Mouse (Mus musculus) heart, adult 18-20 months (tissue): Measurements from ENCODE around the gene Fcgr3. TPM values are rescaled to one million over a fixed set of nuclear protein-coding genes. Genes with fewer than 3 reads are reported as not detected.
"Not testable (repeated sequence)": the region's sequence is repeated elsewhere in the genome, so short reads cannot be mapped to it uniquely, and the experiment has no call there.

Source experiments
- DNase-seq, 2 experiments: peaks; one replicate each; pipeline ENCODE4 v3.0.0; 2021 to 2022; ENCODE audit warnings: mixed read lengths in 1 of 2
- total RNA-seq, 2 experiments: library from RNA; stranded (reverse); gene quantifications; 2 replicates each; pipeline ENCODE4 v1.2.3; 2021

The Fcgr3 gene
- total RNA-seq, 2 experiments from 2014 or later: 12.7 to 12.9 TPM

DNA sequence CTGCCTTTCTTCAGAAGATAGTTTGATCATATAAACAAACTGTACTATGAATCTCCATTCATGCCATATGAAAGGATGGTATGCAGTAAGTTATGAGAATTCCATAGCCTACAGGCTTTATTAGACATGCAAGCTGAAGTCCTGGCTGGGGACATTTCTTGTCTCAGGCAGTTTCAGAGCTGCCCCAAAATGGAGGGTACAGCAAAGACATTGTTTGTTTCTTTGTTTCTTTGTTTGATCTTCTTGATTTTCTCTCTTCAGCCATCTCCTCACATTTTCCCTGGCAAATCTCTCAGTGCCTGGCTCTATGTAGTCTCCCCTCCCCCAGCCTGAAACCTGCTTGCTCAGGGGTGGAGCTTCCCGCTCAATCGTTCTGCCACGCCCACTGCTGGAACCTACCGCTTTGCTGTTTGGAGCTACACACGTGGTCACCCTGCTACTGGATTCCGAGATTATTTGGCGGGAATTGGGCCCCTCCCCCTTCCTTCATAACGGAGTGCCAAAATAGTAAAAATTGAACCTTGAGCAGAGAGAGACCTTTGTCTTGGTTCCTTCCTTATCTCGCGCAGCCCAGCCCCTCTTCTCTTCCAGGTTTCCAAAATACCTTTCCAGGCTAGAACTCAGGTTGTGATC, 23.6 kb upstream of the Fcgr3 start:
- not testable (repeated sequence) for DNase-seq

DNA sequence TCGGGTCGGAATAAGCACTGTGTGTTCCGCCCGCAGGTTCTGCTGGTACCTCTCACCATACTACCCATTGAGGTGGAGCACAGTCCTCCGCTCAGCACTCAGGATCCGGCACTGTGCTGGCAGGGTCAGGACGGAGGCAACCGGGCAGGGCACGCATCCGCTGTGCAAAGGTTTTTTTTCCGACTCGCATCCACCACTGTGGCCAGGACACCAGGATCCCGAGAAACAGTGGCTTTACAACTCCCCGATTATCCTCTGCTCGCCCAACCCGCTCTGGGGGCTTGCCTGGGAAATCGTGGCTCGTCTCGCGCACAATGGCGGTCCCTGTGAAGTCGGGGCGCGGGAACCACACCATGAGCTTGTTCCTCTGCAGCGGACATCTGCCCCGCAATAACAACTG, 21.0 kb upstream of the Fcgr3 start:
- no peak for DNase-seq

GRCm38 (mm10) chr1:171081512-171082231, 16.9 kb upstream of the Fcgr3 start:
- DNase-seq: peak in 1 of 2 experiments; percentile 49

GRCm38 (mm10) chr1:171079825-171080224, 15.1 kb upstream of the Fcgr3 start:
- DNase-seq: not testable (repeated sequence)

DNA sequence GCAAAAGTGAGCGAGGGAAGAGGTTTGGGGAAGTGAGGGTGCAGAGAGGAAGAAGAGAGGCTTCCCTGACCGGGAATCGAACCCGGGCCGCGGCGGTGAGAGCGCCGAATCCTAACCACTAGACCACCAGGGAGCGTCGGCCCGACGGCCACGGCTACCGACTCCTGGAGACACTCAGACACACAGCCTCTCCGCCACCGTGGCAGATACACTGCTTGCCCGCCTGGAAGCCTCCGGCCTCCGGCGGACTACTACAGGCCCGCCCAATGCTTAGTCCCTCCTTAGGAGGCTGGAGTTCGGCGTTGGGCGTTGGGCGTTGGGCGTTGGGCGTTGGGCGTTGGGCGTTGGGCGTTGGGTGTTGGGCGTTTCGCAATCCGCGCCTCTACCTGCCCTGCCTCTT, 14.6 kb upstream of the Fcgr3 start:
- DNase-seq: not testable (repeated sequence)

DNA sequence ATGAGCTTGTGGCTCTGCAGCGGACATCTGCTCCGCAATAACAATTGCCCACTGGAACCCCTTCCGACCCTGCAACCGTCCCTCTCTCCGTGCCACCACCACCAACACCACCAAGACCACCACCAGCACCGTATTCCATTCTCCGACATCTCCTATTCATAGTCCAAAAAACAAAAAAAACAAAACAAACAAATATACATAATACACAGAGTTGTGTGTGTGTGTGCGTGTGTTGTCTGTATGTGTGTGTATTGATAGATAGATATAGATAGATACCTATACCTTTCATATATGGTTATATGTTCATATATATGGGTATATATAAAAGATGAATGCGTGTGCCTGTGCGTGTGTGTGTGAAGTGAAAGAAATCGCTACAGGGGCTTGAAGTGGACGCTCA, 13.7 kb upstream of the Fcgr3 start:
- not testable (repeated sequence) for DNase-seq

GRCm38 (mm10) chr1:171077955-171078354, 13.2 kb upstream of the Fcgr3 start:
- DNase-seq: peak; percentile 56 to 59

GRCm38 (mm10) chr1:171077192-171077591, 12.5 kb upstream of the Fcgr3 start:
- not testable (repeated sequence) for DNase-seq

DNA sequence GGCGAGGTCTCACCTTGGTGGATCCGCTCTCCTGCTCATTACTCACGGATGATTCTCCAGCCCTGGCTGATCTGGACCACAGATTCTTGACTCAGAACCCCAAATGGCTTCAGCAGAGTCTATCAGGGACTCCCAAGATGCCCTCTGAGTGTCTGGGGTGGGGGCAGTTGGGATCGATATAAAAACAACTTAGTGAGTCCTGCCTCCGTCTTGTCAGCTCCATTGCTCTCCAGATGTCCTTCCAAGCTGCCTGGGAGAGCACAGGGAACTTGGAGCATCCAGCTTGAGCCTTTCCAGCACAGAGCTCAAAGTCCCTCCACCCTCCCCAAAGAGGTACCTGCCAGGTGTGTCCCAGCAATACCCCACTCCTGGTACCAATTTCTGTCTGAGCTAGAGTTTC, 11.4 kb upstream of the Fcgr3 start:
- not testable (repeated sequence) for DNase-seq

- DNase-seq: peak; percentile 57 to 77
Measured at GRCm38 (mm10) chr1:171074283-171074682, 9.5 kb upstream of the Fcgr3 start.

GRCm38 (mm10) chr1:171072217-171072616, 7.5 kb upstream of the Fcgr3 start:
- not testable (repeated sequence) for DNase-seq

DNA sequence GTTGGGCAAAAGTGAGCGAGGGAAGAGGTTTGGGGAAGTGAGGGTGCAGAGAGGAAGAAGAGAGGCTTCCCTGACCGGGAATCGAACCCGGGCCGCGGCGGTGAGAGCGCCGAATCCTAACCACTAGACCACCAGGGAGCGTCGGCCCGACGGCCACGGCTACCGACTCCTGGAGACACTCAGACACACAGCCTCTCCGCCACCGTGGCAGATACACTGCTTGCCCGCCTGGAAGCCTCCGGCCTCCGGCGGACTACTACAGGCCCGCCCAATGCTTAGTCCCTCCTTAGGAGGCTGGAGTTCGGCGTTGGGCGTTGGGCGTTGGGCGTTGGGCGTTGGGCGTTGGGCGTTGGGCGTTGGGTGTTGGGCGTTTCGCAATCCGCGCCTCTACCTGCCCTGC, 7.0 kb upstream of the Fcgr3 start:
- DNase-seq: not testable (repeated sequence)

DNA sequence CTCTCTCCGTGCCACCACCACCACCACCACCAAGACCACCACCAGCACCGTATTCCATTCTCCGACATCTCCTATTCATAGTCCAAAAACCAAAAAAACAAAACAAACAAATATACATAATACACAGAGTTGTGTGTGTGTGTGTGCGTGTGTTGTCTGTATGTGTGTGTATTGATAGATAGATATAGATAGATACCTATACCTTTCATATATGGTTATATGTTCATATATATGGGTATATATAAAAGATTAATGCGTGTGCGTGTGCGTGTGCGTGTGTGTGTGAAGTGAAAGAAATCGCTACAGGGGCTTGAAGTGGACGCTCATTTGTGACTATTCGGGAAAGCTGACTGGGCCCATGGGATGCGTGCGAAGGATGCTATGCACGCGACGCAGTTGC, 6.1 kb upstream of the Fcgr3 start:
- DNase-seq: not testable (repeated sequence)

GRCm38 (mm10) chr1:171069508-171069907, 4.8 kb upstream of the Fcgr3 start:
- DNase-seq: peak in 1 of 2 experiments; percentile 39

GRCm38 (mm10) chr1:171067928-171068327, 3.2 kb upstream of the Fcgr3 start:
- DNase-seq: not testable (repeated sequence)

DNA sequence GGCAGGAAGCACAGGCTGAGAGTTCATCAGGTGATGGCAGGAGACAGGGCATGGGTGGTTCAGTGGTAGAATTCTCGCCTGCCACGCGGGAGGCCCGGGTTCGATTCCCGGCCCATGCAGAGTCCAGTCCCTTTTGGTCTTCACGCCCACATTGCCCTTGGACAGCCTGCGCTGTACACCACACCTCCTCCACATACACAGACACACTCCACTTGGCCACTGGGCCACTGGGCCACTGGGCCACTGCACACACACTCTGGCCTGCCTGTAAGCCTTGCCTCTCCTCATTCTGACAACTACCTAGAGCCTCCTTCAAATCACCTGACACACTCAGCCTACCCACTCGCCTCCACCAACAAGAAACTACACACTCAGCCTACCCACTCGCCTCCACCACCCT, 1.8 kb upstream of the Fcgr3 start:
- DNase-seq: peak in 1 of 2 experiments; percentile 54

DNA sequence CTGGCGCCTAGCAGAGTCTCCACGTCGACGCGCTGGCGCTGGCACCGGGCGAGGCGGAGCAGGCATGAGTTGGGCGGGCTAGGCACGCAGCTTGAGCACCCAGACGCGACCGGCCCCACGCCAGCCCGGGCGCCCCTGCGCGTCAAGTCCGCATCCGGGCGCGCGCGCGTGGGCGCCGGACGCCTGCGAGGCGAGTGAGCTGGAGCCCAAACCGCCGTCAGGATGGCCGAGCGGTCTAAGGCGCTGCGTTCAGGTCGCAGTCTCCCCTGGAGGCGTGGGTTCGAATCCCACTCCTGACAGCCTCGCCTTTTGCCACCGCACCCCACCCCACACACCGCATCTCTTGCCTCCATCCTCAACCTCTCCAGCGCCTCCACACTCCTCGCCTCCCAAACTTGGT, 1.0 kb upstream of the Fcgr3 start:
- DNase-seq: peak in 1 of 2 experiments; percentile 45

DNA sequence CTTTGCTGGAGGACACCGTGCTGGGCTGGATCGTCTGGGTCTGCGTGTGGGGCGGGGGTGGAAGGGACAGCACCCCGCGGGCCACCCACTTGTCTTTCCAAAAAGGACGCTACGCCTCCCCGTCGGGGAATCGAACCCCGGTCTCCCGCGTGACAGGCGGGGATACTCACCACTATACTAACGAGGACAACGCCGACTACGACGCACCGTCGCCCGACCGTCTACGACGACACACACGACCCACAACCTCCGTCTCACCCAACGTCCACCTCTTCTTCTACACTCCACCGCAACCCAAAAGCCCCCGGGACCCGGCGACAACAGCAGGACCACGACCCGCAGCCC, 480 bp upstream of the Fcgr3 start:
- DNase-seq: peak; percentile 55 to 63

DNA sequence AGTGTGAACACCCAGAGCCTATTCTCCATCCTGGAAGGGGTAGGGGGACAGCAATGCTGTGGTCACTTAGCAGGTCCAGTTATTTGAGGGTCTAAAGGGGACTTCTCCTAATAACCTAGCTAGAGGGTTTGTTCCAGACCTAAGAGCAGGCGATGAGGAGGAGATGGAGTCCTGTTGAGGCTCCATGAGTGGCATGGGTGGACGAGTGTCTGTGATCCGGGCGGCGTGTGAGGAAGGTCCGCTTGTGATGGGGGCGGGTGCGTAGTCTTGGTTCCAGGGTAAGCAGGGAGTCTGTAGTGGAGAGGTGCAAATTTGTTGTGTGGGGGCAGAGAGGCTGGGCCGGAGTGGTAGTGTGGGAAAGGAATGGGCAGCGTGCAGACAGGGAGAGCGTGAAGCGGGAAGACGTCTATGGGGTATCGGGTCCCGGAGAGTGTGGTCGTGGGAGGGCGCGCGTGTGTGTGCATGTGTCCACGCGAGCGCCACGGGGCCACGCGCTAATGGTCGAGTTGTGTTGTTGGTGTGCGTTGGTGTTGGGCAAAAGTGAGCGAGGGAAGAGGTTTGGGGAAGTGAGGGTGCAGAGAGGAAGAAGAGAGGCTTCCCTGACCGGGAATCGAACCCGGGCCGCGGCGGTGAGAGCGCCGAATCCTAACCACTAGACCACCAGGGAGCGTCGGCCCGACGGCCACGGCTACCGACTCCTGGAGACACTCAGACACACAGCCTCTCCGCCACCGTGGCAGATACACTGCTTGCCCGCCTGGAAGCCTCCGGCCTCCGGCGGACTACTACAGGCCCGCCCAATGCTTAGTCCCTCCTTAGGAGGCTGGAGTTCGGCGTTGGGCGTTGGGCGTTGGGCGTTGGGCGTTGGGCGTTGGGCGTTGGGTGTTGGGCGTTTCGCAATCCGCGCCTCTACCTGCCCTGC, 905 bp downstream of the Fcgr3 start:
- DNase-seq: peak; percentile 34 to 57

DNA sequence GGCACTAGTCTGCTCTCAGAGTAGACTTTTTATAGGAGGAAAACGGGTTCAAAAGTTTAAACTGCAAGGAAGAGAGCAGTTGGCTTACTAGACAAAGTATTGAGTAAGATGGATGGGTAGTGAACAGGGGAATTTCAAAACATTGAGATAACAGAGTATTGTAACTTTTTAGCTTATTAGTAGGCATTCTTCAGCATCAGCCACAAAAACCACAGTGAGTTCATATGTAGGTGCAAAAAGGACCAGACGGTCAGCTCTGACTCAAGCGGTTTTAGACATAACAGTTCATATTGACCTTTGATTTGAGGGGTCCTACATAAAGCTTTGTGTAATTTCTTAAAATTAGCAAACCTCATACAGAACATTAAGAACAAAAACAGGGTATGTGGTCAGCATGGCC, 3.2 kb downstream of the Fcgr3 start:
- DNase-seq: no peak

DNA sequence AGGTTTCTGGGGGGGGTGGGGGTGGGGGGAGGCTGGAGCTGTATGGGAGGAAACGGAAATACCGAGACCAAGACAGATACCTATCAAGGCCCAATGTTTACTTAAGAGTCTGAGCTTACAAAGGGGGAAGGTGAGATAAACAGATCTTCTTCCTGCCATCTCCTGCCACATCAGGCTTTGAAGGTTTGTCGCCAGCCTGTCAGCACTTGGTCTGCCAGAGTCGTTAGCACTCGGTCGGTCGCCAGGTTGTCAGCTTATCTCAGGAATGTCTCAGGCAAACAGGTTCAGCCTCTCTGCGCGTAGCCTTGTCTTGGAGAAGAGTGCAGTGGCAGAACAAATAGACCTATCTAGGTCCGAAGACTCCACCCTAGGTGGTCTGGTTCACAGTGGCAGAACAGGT, 4.3 kb downstream of the Fcgr3 start:
- no peak for DNase-seq

DNA sequence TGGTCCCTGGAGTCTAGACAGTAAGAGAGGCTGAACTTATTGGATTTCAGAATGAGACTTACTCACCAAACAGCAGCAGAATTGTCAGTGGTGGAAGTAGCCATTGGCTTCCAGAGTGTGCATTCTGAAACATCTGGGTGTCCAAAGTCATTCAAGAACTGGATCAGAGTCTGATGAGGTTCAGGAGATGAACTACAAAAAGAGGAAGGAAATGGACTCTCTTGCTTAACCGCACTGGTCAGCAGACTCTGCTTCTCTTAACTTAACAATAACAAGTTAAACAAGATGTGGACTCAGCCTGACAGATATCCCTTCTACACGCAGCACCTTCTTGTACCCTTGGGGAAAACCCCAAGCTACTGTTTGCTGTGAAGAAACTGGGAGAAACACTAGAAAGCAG, 5.5 kb downstream of the Fcgr3 start:
- peak in 1 of 2 experiments; percentile 67 for DNase-seq

- DNase-seq: peak; percentile 42 to 67
Measured at GRCm38 (mm10) chr1:171057253-171057652, 7.5 kb downstream of the Fcgr3 start.
